Mouse (Mus musculus) liver, adult (tissue): ENCODE results near the gene Clmn.

ENCODE experiments used
- GATA4 ChIP-seq: IDR thresholded peaks from 2 replicates; pipeline ENCODE4 v1.6.1; 2014; ENCODE audit warnings: mild to moderate bottlenecking, low read length; ENCODE audit not compliant: insufficient replicate concordance

Clmn gene

GRCm38 (mm10) chr12:104731782-104732181, 133.1 kb downstream of the Clmn start:
- no peak for TF ChIP-seq GATA4

- no peak for TF ChIP-seq GATA4
These were observed 142.8 kb downstream of the Clmn start for GRCm38 (mm10) chr12:104722056-104722455.

- TF ChIP-seq GATA4: no peak
These were observed 143.9 kb downstream of the Clmn start for GRCm38 (mm10) chr12:104721011-104721410.

GRCm38 (mm10) chr12:104718956-104719355, 145.9 kb downstream of the Clmn start:
- no peak for TF ChIP-seq GATA4

- no peak for TF ChIP-seq GATA4
These were observed 148.5 kb downstream of the Clmn start for GRCm38 (mm10) chr12:104716409-104716808.

DNA sequence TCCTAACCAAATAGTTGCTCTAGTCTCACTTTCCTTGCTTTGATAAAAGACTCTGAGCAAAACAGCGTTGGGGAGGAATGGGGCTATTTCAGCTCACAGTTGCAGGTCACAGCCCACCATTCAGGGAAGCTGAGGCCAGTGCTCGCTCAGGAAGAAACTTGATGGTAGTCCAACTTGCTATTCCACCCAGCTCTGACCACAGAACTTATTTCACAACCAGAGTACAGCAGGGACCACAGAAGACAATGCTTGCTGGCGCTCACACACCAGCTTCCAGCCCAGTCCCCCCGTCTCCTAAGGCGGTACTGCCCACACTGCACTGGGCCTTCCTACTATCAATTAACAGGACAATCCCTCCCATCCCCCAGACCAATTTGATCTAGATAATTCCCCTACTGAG, 149.4 kb downstream of the Clmn start:
- no peak for TF ChIP-seq GATA4
